Comparison of ENCODE assay signal across 8 mouse cellular contexts in genomic region chr17:37270058-37270701, GRCm38 (mm10). TPM values are rescaled to one million over a fixed set of nuclear protein-coding genes. Genes with fewer than 3 reads are reported as not detected.
DNase-seq lines count a peak whose midpoint lies in the region; ATAC-seq lines count a peak whose summit lies in the region.

Gene H2-M3 (plus strand): TSS chr17:37270220.

- no peaks in the 10 kb centered on the region for H3K9me3 ChIP-seq in lung, embryonic 16.5 days (ENCODE audit: control insufficient read depth, low read length)

- H3K36me3 ChIP-seq in lung, embryonic 16.5 days (ENCODE audit: control insufficient read depth, insufficient read depth, low read length): no peaks in the 10 kb centered on the region

- H3K27ac ChIP-seq in lung, embryonic 16.5 days (ENCODE audit: low read length): no peak within 1 kb of the TSS

- DNase-seq in MEL-GATA-1-ER (ENCODE audit: extremely low read depth, low read depth): peak; percentile 77
- DNase-seq in cerebellum, adult 8-10 months: peak; percentile 55
- DNase-seq in forelimb bud, embryonic 11.5 days (ENCODE audit: low read depth, low spot score): peak; percentile 91
- DNase-seq in layer of hippocampus, adult 9-10 months (ENCODE audit: low spot score): peak; percentile 100
- DNase-seq in ovary, postnatal 10 days (ENCODE audit: low spot score): peak; percentile 92
- DNase-seq in thymus, postnatal 10 days (ENCODE audit: low spot score in 2 of 2): peak; percentile 85 to 91

- peak within 1 kb of the TSS; percentile 53 for H3K9ac ChIP-seq in lung, embryonic 16.5 days (ENCODE audit: low read length)

- ATAC-seq in hematopoietic stem cell, adult 5-6 weeks (replicated peaks in 1 of 2; ENCODE audit: insufficient read depth in 1 of 2, low FRiP score in 2 of 2, low TSS enrichment in 1 of 2, low read depth in 1 of 2, poor library complexity in 2 of 2, severe bottlenecking in 2 of 2): peak; percentile 86 to 87
- ATAC-seq in lung, embryonic 16.5 days (ENCODE audit: low read depth): peak; percentile 96

- H3K4me2 ChIP-seq in lung, embryonic 16.5 days (ENCODE audit: low read depth, low read length): peak within 1 kb of the TSS; percentile 96

- H3K27me3 ChIP-seq in lung, embryonic 16.5 days (ENCODE audit: control insufficient read depth, insufficient read depth, low read depth, low read length): no peaks in the 10 kb centered on the region

- 2% methylated on average over 26 of the region's 26 CpGs for WGBS in lung, embryonic 16.5 days

- peaks cover 4% of the 10 kb centered on the region; the same call in 1 of the 2 replicates for H3K4me1 ChIP-seq in lung, embryonic 16.5 days (replicated peaks; ENCODE audit: control insufficient read depth, insufficient read depth, low read length)

- H3K4me3 ChIP-seq in lung, embryonic 16.5 days (ENCODE audit: low read length): peak within 1 kb of the TSS; percentile 64

RNA-seq across cellular contexts. Expression of gene H2-M3, which starts in this region (rescaled TPM):
- 34.3 and 53.5 TPM in 2 replicates for total RNA-seq in hematopoietic stem cell, adult 5-6 weeks (2017)
- 2.3 and 3.1 TPM in 2 replicates for polyA plus RNA-seq in lung, embryonic 16.5 days (2015; fragmentation: Nextera tagmentation; extraction: Ambion mirVana)
